Mouse (Mus musculus) forebrain, embryonic 10.5 days (tissue): Measurements from ENCODE around the gene E2f2. TPM values are rescaled to one million over a fixed set of nuclear protein-coding genes. Genes with fewer than 3 reads are reported as not detected.

Source experiments
- polyA plus RNA-seq: library from polyadenylated mRNA; unstranded; fragments of >200 nt; fragmentation: Nextera tagmentation; extraction: Ambion mirVana; gene quantifications from 2 replicates; pipeline ENCODE4 v1.2.1, GENCODE M21; 2016

Gene E2f2
- polyA plus RNA-seq, 1 experiment from 2014 or later = 11.4 TPM

Other genes starting within 250 kb of the E2f2 start
- 65.0 and 65.4 TPM in 2 replicates for gene Hmgcl, start 225.9 kb upstream of the E2f2 start, polyA plus RNA-seq
- gene Gale, start 208.7 kb upstream of the E2f2 start, polyA plus RNA-seq = 39.7 and 41.0 TPM in 2 replicates
- 204 and 210 TPM in 2 replicates for gene Lypla2, start 199.8 kb upstream of the E2f2 start, polyA plus RNA-seq
- gene Pithd1, start 185.1 kb upstream of the E2f2 start, polyA plus RNA-seq = 73.6 and 75.8 TPM in 2 replicates
- 35.2 and 36.7 TPM in 2 replicates for gene Eloa, start 150.6 kb upstream of the E2f2 start, polyA plus RNA-seq
- gene Rpl11, start 119.0 kb upstream of the E2f2 start, polyA plus RNA-seq = 485 and 525 TPM in 2 replicates
- 488 and 529 TPM in 2 replicates for gene Id3, start 28.9 kb upstream of the E2f2 start, polyA plus RNA-seq
- 4.7 and 5.2 TPM in 2 replicates for gene Asap3, start 34.0 kb downstream of the E2f2 start, polyA plus RNA-seq
- gene Tcea3, start 75.3 kb downstream of the E2f2 start, polyA plus RNA-seq = 0.49 and 0.77 TPM in 2 replicates
- 21.1 and 21.8 TPM in 2 replicates for gene Zfp46, start 112.3 kb downstream of the E2f2 start, polyA plus RNA-seq
- 231 and 248 TPM in 2 replicates for gene Hnrnpr, start 138.5 kb downstream of the E2f2 start, polyA plus RNA-seq